Mouse (Mus musculus): Measurements from ENCODE around the gene Rhbdd1. TPM values are rescaled to one million over a fixed set of nuclear protein-coding genes. Genes with fewer than 3 reads are reported as not detected.

Gene Rhbdd1
- polyA plus RNA-seq (2015; fragmentation: Nextera tagmentation; extraction: Ambion mirVana) = 11.2 and 11.8 TPM in 2 replicates

- Histone ChIP-seq H3K4me3 (ENCODE audit: low read length) (peak within 1 kb of the TSS; percentile 88), H3K27me3 (ENCODE audit: insufficient read depth, low read length) (peaks cover 7% of the 10 kb centered on the region), H3K36me3 (ENCODE audit: insufficient read depth, low read length) (no peaks in the 10 kb centered on the region), H3K4me1 (ENCODE audit: insufficient read depth, low read length) (peaks cover 5% of the 10 kb centered on the region), H3K9me3 (ENCODE audit: low read length) (no peaks in the 10 kb centered on the region), H3K9ac (replicated peaks; ENCODE audit: low read length) (peak within 1 kb of the TSS; percentile 95), H3K4me2 (replicated peaks; ENCODE audit: low read depth, low read length) (peak within 1 kb of the TSS; percentile 78), H3K27ac (ENCODE audit: low read length) (peak within 1 kb of the TSS; percentile 98)
- whole genome bisulfite sequencing = 5% methylated on average over 47 of the region's 47 CpGs
- peak; percentile 99 for ATAC-seq (ENCODE audit: low FRiP score, low TSS enrichment)
These were observed at the start of gene Rhbdd1 for GRCm38 (mm10) chr1:82316111-82316745. TSS of gene Rhbdd1 (plus strand) at chr1:82316452.

- 54% methylated on average over 4 of the region's 4 CpGs for WGBS
These were observed 48.7 kb upstream of the Rhbdd1 start for GRCm38 (mm10) chr1:82267547-82267946.

GRCm38 (mm10) chr1:82272231-82272630 lies 44.0 kb upstream of the Rhbdd1 start:
- no peak overlapping the region for H3K27ac ChIP-seq (ENCODE audit: low read length)
- H3K4me2 ChIP-seq (replicated peaks; ENCODE audit: low read depth, low read length) = no peak overlapping the region
- H3K27me3 ChIP-seq (ENCODE audit: insufficient read depth, low read length) = no peaks in the 10 kb centered on the region
- peaks cover 12% of the 10 kb centered on the region; the same call in 1 of the 2 replicates for H3K4me1 ChIP-seq (ENCODE audit: insufficient read depth, low read length)
- no peak overlapping the region for H3K4me3 ChIP-seq (ENCODE audit: low read length)
- WGBS = 90% methylated on average over 5 of the region's 5 CpGs
- no peak for ATAC-seq (ENCODE audit: low FRiP score, low TSS enrichment)
- H3K9me3 ChIP-seq (ENCODE audit: low read length) = no peaks in the 10 kb centered on the region
- no peak overlapping the region for H3K9ac ChIP-seq (replicated peaks; ENCODE audit: low read length)
- H3K36me3 ChIP-seq (ENCODE audit: insufficient read depth, low read length) = peaks cover 6% of the 10 kb centered on the region; the same call in 1 of the 2 replicates

More at GRCm38 (mm10) chr1:82267547-82267946, 48.7 kb upstream of the Rhbdd1 start:
- Histone ChIP-seq H3K9me3 (ENCODE audit: low read length) (no peaks in the 10 kb centered on the region), H3K9ac (replicated peaks; ENCODE audit: low read length) (no peak overlapping the region), H3K4me2 (replicated peaks; ENCODE audit: low read depth, low read length) (no peak overlapping the region), H3K36me3 (ENCODE audit: insufficient read depth, low read length) (no peaks in the 10 kb centered on the region), H3K4me1 (ENCODE audit: insufficient read depth, low read length) (peaks cover 6% of the 10 kb centered on the region; the same call in 1 of the 2 replicates), H3K4me3 (ENCODE audit: low read length) (no peak overlapping the region), H3K27ac (ENCODE audit: low read length) (no peak overlapping the region), H3K27me3 (ENCODE audit: insufficient read depth, low read length) (no peaks in the 10 kb centered on the region)
- ATAC-seq (ENCODE audit: low FRiP score, low TSS enrichment) = no peak

- Histone ChIP-seq H3K4me3 (ENCODE audit: low read length) (no peak overlapping the region), H3K4me2 (replicated peaks; ENCODE audit: low read depth, low read length) (no peak overlapping the region), H3K36me3 (ENCODE audit: insufficient read depth, low read length) (peaks cover 10% of the 10 kb centered on the region; the same call in 1 of the 2 replicates), H3K27me3 (ENCODE audit: insufficient read depth, low read length) (no peaks in the 10 kb centered on the region), H3K9me3 (ENCODE audit: low read length) (no peaks in the 10 kb centered on the region), H3K9ac (replicated peaks; ENCODE audit: low read length) (no peak overlapping the region), H3K4me1 (ENCODE audit: insufficient read depth, low read length) (peaks cover 7% of the 10 kb centered on the region; the same call in 1 of the 2 replicates), H3K27ac (ENCODE audit: low read length) (no peak overlapping the region)
- 62% methylated on average over 6 of the region's 6 CpGs for WGBS
- no peak for ATAC-seq (ENCODE audit: low FRiP score, low TSS enrichment)
These were observed 42.7 kb upstream of the Rhbdd1 start for GRCm38 (mm10) chr1:82273529-82273928.

DNA sequence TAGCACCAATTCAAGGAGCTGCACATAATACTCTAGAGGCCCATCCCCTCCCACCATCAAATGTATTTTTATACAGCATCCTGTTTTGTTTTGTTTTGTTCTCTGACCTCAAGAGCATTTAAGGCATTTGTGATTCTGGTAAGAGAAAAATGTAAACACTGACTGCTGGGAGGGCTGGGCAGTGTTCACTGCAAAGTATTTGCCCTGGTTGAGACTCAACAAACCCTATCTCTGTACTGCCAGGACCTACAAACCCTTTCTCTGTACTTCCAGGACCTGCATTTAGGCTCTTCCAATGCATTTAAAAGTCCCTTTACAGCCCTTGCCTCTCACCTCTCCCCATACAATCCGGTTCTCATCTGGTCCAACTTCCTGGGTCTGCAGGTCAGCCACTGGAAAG lies 41.9 kb upstream of the Rhbdd1 start:
- H3K36me3 ChIP-seq (ENCODE audit: insufficient read depth, low read length) = peaks cover 10% of the 10 kb centered on the region; the same call in 1 of the 2 replicates
- H3K4me2 ChIP-seq (replicated peaks; ENCODE audit: low read depth, low read length) = no peak overlapping the region
- H3K27ac ChIP-seq (ENCODE audit: low read length) = peak overlapping the region; percentile 65; the same call in 1 of the 2 replicates
- no peak overlapping the region for H3K4me3 ChIP-seq (ENCODE audit: low read length)
- H3K9ac ChIP-seq (replicated peaks; ENCODE audit: low read length) = no peak overlapping the region
- 0 out of 2 replicates have a peak, but pooled peaks have one; percentile 23 for ATAC-seq (ENCODE audit: low FRiP score, low TSS enrichment)
- WGBS = 0% methylated on average over 1 of the region's 1 CpGs
- H3K4me1 ChIP-seq (ENCODE audit: insufficient read depth, low read length) = peaks cover 7% of the 10 kb centered on the region; the same call in 1 of the 2 replicates
- no peaks in the 10 kb centered on the region for H3K9me3 ChIP-seq (ENCODE audit: low read length)
- H3K27me3 ChIP-seq (ENCODE audit: insufficient read depth, low read length) = no peaks in the 10 kb centered on the region

DNA sequence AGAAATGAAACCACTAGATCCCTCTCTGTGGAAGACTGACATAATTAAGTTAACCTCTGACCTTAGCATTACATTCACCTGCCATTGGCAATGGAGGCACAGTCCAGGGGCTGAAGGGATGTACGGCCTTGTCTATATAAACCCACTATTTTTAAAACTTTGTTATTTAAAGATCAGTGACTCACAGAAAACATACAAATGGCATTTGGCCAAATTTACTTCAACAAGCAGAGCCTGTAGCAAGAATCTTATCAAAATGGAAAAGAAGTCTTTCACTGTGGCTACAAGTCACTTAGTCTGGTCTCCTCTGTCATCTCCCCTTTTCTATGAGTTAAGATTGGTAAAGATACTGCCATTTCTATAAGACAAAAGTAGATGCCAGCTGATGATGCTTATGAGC lies 36.5 kb upstream of the Rhbdd1 start:
- Histone ChIP-seq H3K36me3 (ENCODE audit: insufficient read depth, low read length) (peaks cover 10% of the 10 kb centered on the region; the same call in 1 of the 2 replicates), H3K27ac (ENCODE audit: low read length) (no peak overlapping the region), H3K9ac (replicated peaks; ENCODE audit: low read length) (no peak overlapping the region), H3K4me1 (ENCODE audit: insufficient read depth, low read length) (peaks cover 16% of the 10 kb centered on the region), H3K9me3 (ENCODE audit: low read length) (no peaks in the 10 kb centered on the region), H3K4me2 (replicated peaks; ENCODE audit: low read depth, low read length) (no peak overlapping the region), H3K27me3 (ENCODE audit: insufficient read depth, low read length) (no peaks in the 10 kb centered on the region), H3K4me3 (ENCODE audit: low read length) (no peak overlapping the region)
- 59% methylated on average over 1 of the region's 1 CpGs for WGBS
- no peak for ATAC-seq (ENCODE audit: low FRiP score, low TSS enrichment)

- Histone ChIP-seq H3K27ac (ENCODE audit: low read length) (no peak overlapping the region), H3K4me2 (replicated peaks; ENCODE audit: low read depth, low read length) (no peak overlapping the region), H3K27me3 (ENCODE audit: insufficient read depth, low read length) (no peaks in the 10 kb centered on the region), H3K4me1 (ENCODE audit: insufficient read depth, low read length) (peaks cover 21% of the 10 kb centered on the region), H3K4me3 (ENCODE audit: low read length) (no peak overlapping the region), H3K9me3 (ENCODE audit: low read length) (no peaks in the 10 kb centered on the region), H3K9ac (replicated peaks; ENCODE audit: low read length) (no peak overlapping the region), H3K36me3 (ENCODE audit: insufficient read depth, low read length) (peaks cover 6% of the 10 kb centered on the region; the same call in 1 of the 2 replicates)
- WGBS = 78% methylated on average over 6 of the region's 6 CpGs
- ATAC-seq (ENCODE audit: low FRiP score, low TSS enrichment) = no peak
These were observed 34.4 kb upstream of the Rhbdd1 start for GRCm38 (mm10) chr1:82281823-82282222.

GRCm38 (mm10) chr1:82282992-82283611 lies 33.1 kb upstream of the Rhbdd1 start:
- WGBS = under 1% methylated on average over 34 of the region's 35 CpGs
- peak; percentile 99 for ATAC-seq (ENCODE audit: low FRiP score, low TSS enrichment)
- Histone ChIP-seq H3K9me3 (ENCODE audit: low read length) (no peaks in the 10 kb centered on the region), H3K36me3 (ENCODE audit: insufficient read depth, low read length) (peaks cover 5% of the 10 kb centered on the region), H3K27ac (ENCODE audit: low read length) (peak overlapping the region; percentile 98), H3K4me3 (ENCODE audit: low read length) (peak overlapping the region; percentile 50), H3K9ac (replicated peaks; ENCODE audit: low read length) (peak overlapping the region; percentile 79), H3K4me2 (replicated peaks; ENCODE audit: low read depth, low read length) (peak overlapping the region; percentile 63), H3K27me3 (ENCODE audit: insufficient read depth, low read length) (no peaks in the 10 kb centered on the region), H3K4me1 (ENCODE audit: insufficient read depth, low read length) (peaks cover 32% of the 10 kb centered on the region)

DNA sequence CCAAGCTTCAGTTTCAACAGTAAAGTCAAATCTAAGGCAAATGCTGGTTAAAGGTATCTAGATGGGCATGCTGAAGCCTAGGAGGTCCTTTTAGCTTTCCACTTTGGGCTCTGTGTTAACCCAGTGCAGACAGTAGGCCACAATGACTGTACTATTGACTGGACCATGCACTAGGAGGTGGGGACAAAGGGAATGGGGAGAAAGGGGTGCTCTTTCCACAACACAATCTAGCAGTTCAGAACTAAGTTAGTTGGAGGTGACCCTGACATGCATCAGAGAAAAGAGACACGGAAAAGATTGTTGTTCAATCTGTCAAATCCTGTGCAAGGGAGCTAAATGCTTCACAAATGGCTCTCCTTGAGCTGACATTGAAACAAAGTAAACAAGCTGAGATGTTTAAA lies 32.4 kb upstream of the Rhbdd1 start:
- H3K4me1 ChIP-seq (ENCODE audit: insufficient read depth, low read length) = peaks cover 32% of the 10 kb centered on the region
- H3K4me3 ChIP-seq (ENCODE audit: low read length) = peak overlapping the region; percentile 50
- H3K4me2 ChIP-seq (replicated peaks; ENCODE audit: low read depth, low read length) = peak overlapping the region; percentile 63
- peak; percentile 7; the same call in 1 of the 2 replicates for ATAC-seq (ENCODE audit: low FRiP score, low TSS enrichment)
- H3K36me3 ChIP-seq (ENCODE audit: insufficient read depth, low read length) = peaks cover 13% of the 10 kb centered on the region
- H3K9ac ChIP-seq (replicated peaks; ENCODE audit: low read length) = peak overlapping the region; percentile 79
- H3K27ac ChIP-seq (ENCODE audit: low read length) = peak overlapping the region; percentile 98
- no peaks in the 10 kb centered on the region for H3K9me3 ChIP-seq (ENCODE audit: low read length)
- 6% methylated on average over 1 of the region's 1 CpGs for WGBS
- H3K27me3 ChIP-seq (ENCODE audit: insufficient read depth, low read length) = no peaks in the 10 kb centered on the region

DNA sequence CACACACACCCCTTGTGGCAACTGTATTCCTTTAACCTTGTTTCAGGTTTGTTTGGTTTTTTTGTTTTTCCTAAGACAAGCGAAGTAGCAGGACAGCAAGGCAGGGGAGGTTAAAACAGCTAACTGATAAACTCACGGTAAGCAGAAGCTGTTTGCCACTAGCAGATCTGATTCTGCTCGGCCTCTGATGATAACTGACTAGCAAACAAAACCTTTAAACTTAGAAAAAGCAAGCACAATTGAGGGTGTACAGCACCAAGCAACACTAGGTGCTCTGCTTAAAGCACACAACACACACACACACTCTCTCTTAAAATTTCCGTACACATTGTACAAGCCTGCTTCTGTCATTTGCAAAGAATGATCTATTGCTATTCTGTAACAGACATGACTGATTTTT lies 31.8 kb upstream of the Rhbdd1 start:
- peak overlapping the region; percentile 50 for H3K4me3 ChIP-seq (ENCODE audit: low read length)
- H3K36me3 ChIP-seq (ENCODE audit: insufficient read depth, low read length) = peaks cover 16% of the 10 kb centered on the region
- H3K27me3 ChIP-seq (ENCODE audit: insufficient read depth, low read length) = peaks cover 3% of the 10 kb centered on the region; the same call in 1 of the 2 replicates
- no peaks in the 10 kb centered on the region for H3K9me3 ChIP-seq (ENCODE audit: low read length)
- peak overlapping the region; percentile 63 for H3K4me2 ChIP-seq (replicated peaks; ENCODE audit: low read depth, low read length)
- peaks cover 36% of the 10 kb centered on the region for H3K4me1 ChIP-seq (ENCODE audit: insufficient read depth, low read length)
- no peak for ATAC-seq (ENCODE audit: low FRiP score, low TSS enrichment)
- peak overlapping the region; percentile 98 for H3K27ac ChIP-seq (ENCODE audit: low read length)
- peak overlapping the region; percentile 79 for H3K9ac ChIP-seq (replicated peaks; ENCODE audit: low read length)
- WGBS = 20% methylated on average over 4 of the region's 4 CpGs
